Mouse (Mus musculus) neutrophil, adult 5-6 weeks (primary cell): Measurements from ENCODE around the gene Glb1l3. TPM values are rescaled to one million over a fixed set of nuclear protein-coding genes. Genes with fewer than 3 reads are reported as not detected.
"Not testable (repeated sequence)": the region's sequence is repeated elsewhere in the genome, so short reads cannot be mapped to it uniquely, and the experiment has no call there.

Source experiments
- ATAC-seq: fragments of 151-379, 151-347 bp; 2 replicates; pipeline ENCODE4 v1.8.0; 2017; ENCODE audit warnings: mild to moderate bottlenecking, moderate TSS enrichment; ENCODE audit not compliant: insufficient number of reproducible peaks, poor library complexity, low FRiP score, severe bottlenecking; ENCODE audit errors: extremely low read depth
- total RNA-seq: library from RNA; stranded (forward); fragments of 200-1000 nt; gene quantifications from 2 replicates; pipeline ENCODE4 v1.2.3, GENCODE M21; 2017

Glb1l3 gene
- total RNA-seq = not detected in 2 replicates

DNA sequence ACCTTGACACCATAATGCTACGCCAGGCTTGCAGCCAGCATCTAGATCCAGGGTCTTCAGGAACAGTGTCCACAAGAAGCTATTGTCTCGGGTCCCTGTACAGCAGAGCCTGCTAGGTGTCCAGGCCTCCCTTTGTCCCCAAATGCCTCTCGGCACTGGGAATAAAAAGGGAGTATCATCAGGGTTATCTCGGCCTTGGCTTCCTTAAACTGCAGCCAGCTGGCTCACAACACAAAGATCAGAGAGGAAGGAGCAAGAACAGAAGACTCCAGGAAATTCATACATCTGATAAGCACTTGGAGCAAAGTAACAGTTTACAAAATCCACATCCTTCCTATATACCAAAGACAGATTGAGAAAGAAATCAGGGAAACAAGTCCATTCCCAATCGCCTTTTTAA, at the start of gene Glb1l3:
Gene Glb1l3, minus strand, starts transcription at position 140 of the 400 bp plus-strand sequence.
- ATAC-seq = no peak

DNA sequence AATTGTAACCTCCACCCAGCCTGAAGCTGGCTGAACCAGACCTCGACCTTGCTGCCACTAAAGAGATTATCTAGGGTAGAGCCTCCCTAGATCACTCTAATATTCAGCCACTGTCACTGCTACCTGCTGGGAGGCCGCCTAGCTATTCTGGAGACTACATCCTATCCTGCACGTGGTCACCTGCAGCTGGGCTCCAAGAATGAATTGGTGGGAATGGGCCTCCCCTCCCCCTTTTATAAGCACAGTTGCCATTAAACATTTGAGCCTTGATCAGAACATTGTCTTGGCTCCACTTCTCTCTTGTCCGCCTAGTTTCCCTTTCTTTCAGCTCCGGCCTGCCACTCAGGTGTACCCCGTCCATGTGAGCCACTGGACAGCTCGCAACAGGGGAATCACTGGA, 9.2 kb upstream of the Glb1l3 start:
- ATAC-seq = not testable (repeated sequence)

DNA sequence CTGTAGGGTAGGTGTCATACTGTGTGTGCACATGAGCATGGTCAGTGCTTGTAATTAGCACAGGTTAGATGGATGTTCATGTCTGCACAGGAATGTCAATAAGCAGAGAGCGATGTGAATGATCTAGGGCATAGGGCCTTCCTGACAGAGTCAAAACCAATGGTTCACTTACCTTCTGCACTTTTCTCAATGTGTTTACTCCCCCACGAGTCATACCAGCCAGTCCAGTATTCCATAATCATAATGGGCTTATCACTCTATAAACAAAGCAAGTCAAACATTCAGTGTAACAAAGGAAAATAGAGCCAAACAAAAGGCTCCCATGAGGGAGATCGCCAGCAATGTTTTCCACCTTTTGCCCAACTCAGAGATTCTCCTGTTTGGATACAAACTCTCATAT, 29.6 kb downstream of the Glb1l3 start:
- ATAC-seq = no peak

DNA sequence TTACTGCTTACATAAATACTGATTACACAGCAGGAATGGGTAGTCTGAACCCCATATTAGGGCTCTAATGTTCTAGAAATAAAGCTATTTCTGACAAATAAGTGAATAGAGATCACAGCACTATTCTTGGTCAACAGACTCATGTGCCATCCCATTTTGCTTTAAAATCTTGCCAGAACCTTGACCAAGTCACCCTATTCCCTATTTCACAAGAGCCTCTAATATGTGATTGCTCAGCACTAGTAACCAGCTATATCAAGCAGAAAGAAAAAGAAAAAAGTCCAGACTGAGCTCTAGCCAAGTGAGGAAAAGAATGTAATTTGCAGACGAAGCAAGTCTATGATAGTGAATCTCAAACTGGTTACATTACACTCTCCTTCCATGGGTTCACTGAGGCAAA, 40.7 kb downstream of the Glb1l3 start:
- no peak for ATAC-seq

DNA sequence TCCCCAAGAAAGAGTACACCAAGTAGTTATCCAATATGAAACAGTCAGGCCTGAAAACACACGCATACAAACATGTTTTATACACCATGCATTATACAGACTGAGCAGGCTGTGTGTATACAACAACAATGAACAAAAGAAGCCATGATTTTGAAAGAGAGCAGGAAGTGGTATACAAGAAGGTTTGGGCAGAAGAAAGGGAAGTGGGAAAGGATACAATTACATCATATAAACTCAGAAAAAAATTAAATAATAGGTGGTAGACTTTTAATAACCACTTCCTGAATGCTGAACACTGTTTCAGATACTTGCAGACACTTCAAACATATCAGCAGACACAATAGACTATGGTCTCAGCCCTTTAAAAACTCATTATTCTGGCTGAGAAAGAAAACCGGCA, 52.0 kb downstream of the Glb1l3 start:
- no peak for ATAC-seq

DNA sequence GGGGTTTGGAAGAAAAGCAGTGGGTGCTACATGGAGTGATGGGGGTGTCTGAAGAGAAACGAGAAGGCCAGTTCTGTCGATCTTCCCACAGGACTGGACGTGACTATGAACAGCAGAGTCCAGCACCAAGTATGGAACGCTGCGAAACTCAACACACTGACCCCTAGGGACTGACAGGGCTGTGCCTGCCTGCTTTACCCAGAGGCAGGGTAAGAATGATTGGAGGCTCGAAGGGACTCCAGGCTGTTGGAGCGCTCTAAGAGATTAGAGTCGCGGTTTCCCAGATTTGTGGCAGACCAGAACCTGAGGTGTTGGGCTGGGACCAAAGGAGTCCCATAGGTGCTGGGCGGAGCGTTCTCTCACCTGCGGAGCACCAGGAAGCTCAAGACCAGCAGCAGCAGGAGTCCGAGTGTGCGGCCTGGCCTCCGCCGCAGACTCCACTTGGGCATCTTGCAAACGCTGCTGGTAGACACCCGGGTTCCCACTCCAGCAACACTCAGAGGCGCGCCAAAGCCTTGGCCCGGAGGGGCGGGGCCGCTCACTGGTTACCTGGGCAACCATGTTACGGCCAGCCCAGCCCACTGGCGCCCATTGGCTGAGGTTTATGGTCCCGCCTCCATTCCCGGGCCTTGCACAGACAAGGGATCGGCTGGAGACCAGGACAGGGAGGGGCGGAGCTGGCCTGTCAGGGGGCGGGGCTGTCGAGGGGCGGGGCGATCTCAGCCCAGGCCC, 54.6 kb downstream of the Glb1l3 start, which contains the start of gene Glb1l2:
Gene Glb1l2, minus strand, starts transcription at position 534 of the 732 bp plus-strand sequence.
- no peak for ATAC-seq

DNA sequence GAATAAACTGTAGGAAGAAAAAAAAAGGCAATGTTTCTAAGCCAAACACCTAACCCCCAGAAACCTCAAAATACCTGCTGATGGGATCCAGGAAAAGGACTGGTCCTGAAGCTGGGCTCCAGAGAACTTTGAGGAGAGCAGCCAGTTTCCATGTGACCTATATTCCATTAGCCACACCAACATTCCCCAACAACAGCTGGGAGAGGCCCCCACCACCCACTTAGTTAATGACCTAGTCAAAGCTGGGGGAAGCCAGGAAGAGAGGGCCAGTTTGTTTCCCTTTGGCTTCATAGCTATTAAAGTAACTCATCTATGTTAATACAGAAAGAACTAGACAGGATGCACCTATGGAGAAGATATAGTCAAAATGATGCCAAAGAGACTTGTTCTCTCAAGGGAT, 56.4 kb downstream of the Glb1l3 start:
- ATAC-seq = no peak

DNA sequence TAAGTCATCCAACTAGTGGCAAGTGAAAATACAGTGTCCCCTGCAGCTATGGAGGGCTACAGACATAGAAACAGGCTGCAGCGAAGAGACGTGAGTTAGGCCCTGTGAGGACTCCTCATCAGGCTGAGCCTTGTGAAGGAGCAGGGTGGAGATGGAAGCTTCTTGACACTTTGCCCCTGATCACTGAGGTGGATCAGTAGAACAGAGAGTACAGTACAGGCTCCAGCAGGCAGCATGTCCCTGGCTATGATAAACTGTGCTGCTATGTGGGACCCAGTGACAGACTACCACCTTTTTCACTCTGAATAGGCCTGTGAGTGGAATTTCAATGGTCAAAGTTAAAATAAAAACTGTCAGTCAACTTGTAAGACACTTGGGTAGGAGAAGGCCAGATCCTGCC, 60.3 kb downstream of the Glb1l3 start:
- no peak for ATAC-seq

DNA sequence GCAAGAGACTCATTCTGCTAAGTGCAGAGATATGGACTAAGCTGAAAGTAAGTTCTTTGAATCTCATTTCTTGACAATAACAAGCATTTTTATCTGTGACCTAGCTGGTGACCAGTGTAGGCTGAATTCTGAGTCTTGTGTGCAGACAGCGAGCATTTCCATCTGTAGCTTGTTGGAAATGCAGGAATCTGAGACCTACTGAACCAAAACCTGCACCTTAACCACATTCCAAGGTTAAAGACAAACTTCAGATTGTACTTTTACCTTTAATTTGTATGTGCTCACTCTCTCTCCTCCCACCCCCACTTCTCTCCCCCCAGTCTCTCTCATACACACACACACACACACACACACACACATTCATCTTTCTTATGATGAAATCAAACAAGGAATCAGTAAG, 62.0 kb downstream of the Glb1l3 start:
- ATAC-seq = no peak

DNA sequence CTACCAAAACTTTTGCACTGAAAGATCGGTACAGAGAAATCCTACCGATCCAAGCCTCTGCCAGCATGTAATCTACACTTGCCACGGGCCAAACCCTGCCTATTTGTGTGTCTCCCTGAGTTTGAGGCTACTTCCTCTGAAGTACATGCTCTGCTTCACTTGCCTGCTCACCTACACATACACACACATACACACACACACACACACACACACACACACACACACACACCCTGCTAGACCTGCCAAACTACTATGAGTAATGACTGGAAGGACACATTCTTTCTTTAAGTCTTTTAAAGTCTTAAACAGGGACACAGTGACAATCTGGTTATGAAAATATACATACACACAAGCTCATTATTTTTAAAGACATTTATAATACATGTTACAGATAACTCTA, 62.5 kb downstream of the Glb1l3 start:
- no peak for ATAC-seq

DNA sequence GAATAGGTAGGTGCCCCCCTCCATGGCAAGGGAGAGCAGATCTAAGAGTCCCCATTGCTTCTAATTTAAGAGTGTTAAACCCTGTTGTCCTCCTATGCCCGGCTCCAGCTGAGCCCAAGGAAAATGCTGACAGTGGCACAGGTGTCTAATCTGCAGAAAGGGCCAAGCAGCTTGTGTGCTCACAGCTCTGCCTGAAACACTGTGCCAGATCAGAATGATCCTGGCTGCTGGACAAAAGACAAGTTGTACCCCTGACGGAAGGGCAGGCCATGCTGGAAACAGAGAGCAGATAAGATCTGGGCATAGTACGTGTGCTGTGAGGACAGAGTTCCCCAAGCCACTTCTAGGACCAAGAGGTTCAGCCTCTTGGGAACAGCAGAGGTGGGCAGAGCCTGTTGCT, 67.9 kb downstream of the Glb1l3 start:
- ATAC-seq = no peak

DNA sequence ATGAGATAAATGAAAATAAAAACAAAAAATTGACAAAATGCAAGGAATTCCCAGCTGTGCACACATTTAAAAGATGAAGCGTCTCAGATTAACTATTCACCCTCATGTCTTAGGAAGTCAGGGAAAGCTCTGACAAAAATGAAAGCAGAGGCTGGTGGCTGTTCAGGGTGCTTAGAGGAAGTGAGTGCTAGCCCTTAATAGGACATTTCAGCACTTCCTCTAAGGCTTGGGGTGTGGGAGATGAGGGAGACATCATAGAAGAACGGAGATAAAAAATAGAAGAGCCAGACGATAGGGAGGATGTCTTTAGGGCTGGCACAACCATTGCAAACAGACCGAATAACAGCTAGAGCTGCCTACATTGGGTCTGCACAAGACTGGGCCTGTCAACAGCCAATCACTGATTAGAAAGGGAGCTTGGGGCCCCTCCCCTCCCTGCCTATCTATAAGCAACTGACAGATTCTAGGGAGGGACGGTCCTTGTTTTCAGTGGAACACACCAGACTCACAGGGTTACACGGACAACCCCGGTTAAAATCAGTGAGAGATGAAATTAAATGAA, 77.2 kb downstream of the Glb1l3 start:
- no peak for ATAC-seq

DNA sequence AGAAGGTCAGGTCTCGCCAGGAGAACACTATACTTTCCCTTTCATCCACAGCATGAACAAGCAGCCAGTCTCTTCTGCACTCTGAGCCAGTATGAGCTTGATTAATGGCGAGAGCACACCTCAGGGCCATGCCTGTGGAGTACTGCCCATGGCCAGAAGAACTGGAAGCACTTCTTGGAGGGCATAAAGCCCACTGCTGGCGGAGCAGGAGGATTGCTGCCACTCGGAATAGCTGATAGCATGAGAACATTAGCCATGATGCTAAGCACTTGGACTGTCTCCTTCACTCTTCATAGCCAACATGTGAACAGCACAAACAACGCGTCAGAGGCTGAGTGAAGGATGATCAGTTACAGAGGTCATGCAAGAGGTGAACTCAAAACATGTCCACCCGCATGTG, 82.3 kb downstream of the Glb1l3 start:
- no peak for ATAC-seq

DNA sequence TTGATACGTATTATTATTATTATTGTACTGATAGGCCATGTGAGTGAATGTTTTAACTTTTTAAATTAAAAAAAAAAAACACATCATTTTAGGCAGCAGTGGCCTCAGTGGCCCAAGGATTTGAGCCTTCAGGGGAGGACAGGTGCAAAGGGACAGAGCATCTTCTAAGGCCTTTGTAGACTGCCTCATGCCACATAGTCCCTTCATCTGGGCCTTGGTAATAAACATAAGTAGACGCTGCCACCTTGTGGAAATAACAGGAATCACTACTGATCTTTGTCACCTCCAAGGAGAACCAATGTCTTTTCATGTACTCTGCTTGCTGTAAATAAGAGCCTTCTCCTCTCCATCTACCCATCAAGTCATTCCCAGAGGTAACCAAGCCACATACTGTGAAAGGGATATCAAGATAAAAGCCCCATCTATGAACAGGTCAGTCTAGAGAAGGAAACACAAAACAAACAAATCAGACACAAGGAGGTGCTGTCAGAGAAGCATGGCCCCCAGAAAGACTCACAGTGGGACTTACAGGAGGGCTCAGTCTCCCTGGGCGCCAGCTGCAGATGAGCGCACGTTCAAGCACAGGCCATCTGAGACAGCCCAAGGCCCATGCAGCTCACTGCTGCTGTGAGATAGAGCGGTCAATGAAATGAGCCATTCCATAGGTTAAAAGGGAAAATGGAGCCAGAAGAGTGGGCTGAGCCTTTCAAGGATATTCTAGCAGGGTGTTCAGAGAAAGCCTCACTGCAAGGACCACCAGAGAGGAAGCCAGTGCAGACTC, 84.4 kb downstream of the Glb1l3 start:
- ATAC-seq = no peak

DNA sequence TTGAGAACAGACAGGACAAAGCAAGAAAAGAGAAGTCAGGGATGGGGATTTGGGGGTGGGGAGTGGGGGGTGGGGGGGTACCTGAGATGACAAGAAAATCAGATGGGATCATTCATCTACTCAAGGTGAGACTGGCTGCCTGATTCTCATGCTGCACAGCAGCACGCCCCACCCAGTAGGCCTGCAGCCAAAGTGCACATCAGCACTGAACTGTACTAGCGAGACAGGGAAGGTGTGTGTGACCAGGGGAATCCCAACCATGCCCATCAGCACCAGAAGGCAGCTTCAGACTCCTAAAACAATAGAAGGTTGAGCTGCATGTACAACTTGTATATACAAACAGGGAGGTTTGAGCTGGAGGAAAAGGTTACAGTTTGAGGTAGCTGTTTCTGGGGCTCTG, 85.0 kb downstream of the Glb1l3 start:
- no peak for ATAC-seq

DNA sequence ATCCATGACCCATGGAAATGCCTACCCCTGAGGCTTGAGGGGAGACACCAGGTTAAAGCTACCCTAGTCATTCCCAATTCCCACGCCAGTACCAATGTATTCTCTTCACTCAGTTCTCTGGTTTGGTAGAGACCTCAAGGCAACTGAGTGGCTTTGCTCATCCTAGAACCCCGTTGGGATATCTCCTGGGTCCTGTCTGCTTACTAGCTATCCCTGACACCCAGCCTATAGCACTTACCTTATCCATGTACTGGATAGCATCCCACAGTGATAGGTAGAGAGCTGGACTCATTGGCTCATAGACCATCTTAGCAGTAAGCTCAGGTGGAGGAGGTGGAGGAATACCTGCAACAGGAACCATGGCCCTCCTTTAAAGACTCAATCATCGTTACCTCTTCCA, 92.5 kb downstream of the Glb1l3 start:
- no peak for ATAC-seq
